Mouse (Mus musculus): Measurements from ENCODE around the gene Eif2ak4. TPM values are rescaled to one million over a fixed set of nuclear protein-coding genes. Genes with fewer than 3 reads are reported as not detected.

The Eif2ak4 gene
- total RNA-seq, 2 experiments from 2014 or later: 24.5 to 26.9 TPM

GRCm38 (mm10) chr2:118457463-118458261 lies 69.2 kb downstream of the Eif2ak4 start:
- peak; percentile 47 to 50 for DNase-seq (ENCODE audit: low spot score in 2 of 2)

- no peak for DNase-seq (ENCODE audit: low spot score in 2 of 2)
Observed at GRCm38 (mm10) chr2:118461480-118462165, 73.2 kb downstream of the Eif2ak4 start.

GRCm38 (mm10) chr2:118463480-118463879 lies 75.1 kb downstream of the Eif2ak4 start:
- peak in 1 of 2 experiments; percentile 37 for DNase-seq (ENCODE audit: low spot score in 2 of 2)

GRCm38 (mm10) chr2:118464450-118464849 lies 76.0 kb downstream of the Eif2ak4 start:
- no peak for DNase-seq (ENCODE audit: low spot score in 2 of 2)

- DNase-seq (ENCODE audit: low spot score in 2 of 2): no peak
Observed at GRCm38 (mm10) chr2:118465894-118466293, 77.5 kb downstream of the Eif2ak4 start.

GRCm38 (mm10) chr2:118466601-118467000 lies 78.2 kb downstream of the Eif2ak4 start:
- no peak for DNase-seq (ENCODE audit: low spot score in 2 of 2)

GRCm38 (mm10) chr2:118468354-118468753 lies 79.9 kb downstream of the Eif2ak4 start:
- DNase-seq (ENCODE audit: low spot score in 2 of 2): no peak

GRCm38 (mm10) chr2:118478833-118479549 lies 90.6 kb downstream of the Eif2ak4 start:
- DNase-seq (ENCODE audit: low spot score in 2 of 2): no peak

GRCm38 (mm10) chr2:118479550-118479909 lies 91.1 kb downstream of the Eif2ak4 start, which contains the start of gene Srp14:
TSS of gene Srp14 (minus strand) at chr2:118479711.
- DNase-seq (ENCODE audit: low spot score in 2 of 2): peak; percentile 86 to 93

- DNase-seq (ENCODE audit: low spot score in 2 of 2): no peak
Observed at GRCm38 (mm10) chr2:118480886-118481285, 92.5 kb downstream of the Eif2ak4 start.

- no peak for DNase-seq (ENCODE audit: low spot score in 2 of 2)
Observed at GRCm38 (mm10) chr2:118483032-118483431, 94.6 kb downstream of the Eif2ak4 start.

- DNase-seq (ENCODE audit: low spot score in 2 of 2): no peak
Observed at GRCm38 (mm10) chr2:118484386-118484898, 96.0 kb downstream of the Eif2ak4 start.

GRCm38 (mm10) chr2:118485415-118485814 lies 97.0 kb downstream of the Eif2ak4 start:
- no peak for DNase-seq (ENCODE audit: low spot score in 2 of 2)

GRCm38 (mm10) chr2:118486933-118487332 lies 98.5 kb downstream of the Eif2ak4 start:
- DNase-seq (ENCODE audit: low spot score in 2 of 2): peak; percentile 63 to 79

GRCm38 (mm10) chr2:118487806-118488205 lies 99.4 kb downstream of the Eif2ak4 start:
- DNase-seq (ENCODE audit: low spot score in 2 of 2): no peak

- DNase-seq (ENCODE audit: low spot score in 2 of 2): peak in 1 of 2 experiments; percentile 46
Observed at GRCm38 (mm10) chr2:118490241-118491091, 102.0 kb downstream of the Eif2ak4 start.

GRCm38 (mm10) chr2:118491281-118491731 lies 102.9 kb downstream of the Eif2ak4 start:
- no peak for DNase-seq (ENCODE audit: low spot score in 2 of 2)

- DNase-seq (ENCODE audit: low spot score in 2 of 2): no peak
Observed at GRCm38 (mm10) chr2:118491741-118492395, 103.5 kb downstream of the Eif2ak4 start.

- DNase-seq (ENCODE audit: low spot score in 2 of 2): no peak
Observed at GRCm38 (mm10) chr2:118495024-118495423, 106.6 kb downstream of the Eif2ak4 start.

- DNase-seq (ENCODE audit: low spot score in 2 of 2): no peak
Observed at GRCm38 (mm10) chr2:118497890-118498289, 109.5 kb downstream of the Eif2ak4 start.

All from layer of hippocampus, postnatal 14 days (tissue).